Mouse (Mus musculus) retina, postnatal 7 days (tissue): ENCODE results near the gene Gm21560.
"Not testable (repeated sequence)": the region's sequence is repeated elsewhere in the genome, so short reads cannot be mapped to it uniquely, and the experiment has no call there.

Experiments
- DNase-seq: peaks from one replicate; pipeline ENCODE4 v3.0.0-alpha.2; 2012; ENCODE audit warnings: low read depth, low spot score

Gm21560 gene

DNA sequence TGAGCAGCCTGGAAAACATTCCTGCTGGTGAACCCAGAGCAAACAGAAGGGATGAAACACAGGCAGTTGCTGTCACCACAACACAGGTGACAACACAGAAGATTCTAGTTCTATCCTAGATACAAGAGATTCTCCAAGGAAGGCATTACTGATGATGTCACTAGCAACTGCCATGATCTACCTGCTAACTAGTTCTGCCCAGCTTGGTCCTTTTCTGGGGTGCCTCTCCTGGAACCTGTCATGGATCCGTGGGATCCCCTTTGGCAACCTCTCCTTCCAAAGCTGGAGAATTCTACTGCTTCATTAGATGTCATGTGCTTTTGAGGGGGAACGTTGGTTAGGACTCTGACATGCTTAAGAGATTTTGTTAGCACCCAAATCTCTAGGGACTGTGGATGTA, at the start of gene Gm21560:
Gene Gm21560, minus strand, starts transcription at position 101 of the 400 bp plus-strand sequence.
- DNase-seq, result not testable (repeated sequence)

DNA sequence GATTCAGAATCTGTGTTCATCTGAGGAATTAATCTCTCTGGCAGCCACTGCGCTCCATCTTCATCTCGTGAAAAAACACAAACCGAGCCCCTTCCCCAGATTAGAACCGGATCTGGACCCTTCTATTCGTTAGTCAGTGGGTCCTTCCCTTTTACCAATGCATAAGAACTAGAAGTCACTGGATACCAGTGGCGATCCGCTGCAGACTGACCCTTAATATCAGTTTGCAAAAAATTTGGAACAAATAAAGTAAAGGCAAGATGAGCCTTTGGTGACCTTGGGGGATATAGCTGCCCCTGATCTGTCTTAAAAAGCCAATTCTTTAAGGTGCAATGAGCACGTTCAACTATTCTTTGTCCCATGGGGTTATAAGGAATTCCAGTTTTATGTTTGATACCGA, 55.6 kb downstream of the Gm21560 start:
- DNase-seq, result not testable (repeated sequence)

DNA sequence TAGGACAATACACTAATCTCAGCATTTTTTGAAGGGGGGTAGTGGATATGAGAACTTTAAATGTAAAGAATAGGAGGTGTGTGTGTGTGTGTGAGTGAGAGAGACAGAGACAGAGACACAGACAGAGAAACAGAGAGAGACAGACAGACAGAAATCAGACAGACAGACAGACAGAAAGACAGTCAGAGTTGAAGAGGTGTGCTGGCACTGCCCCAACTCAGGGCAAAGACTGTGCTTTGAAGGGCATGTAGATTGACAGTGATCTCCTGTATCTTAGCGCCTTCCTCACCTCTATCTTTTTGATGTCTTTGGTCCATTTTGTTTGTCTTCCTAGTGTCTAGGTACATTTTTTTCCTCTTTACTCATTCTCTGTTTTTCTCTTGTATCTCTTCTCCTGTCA, 58.0 kb downstream of the Gm21560 start:
- DNase-seq, result not testable (repeated sequence)
